Mouse (Mus musculus): ENCODE data around the gene Nkiras2.
"Not testable (repeated sequence)": the region's sequence is repeated elsewhere in the genome, so short reads cannot be mapped to it uniquely, and the experiment has no call there.

Gene Nkiras2

GRCm38 (mm10) chr11:100634530-100634929 lies 15.5 kb downstream of the Nkiras2 start:
- no peak for DNase-seq (ENCODE audit: low read depth)

GRCm38 (mm10) chr11:100640159-100640906 lies 21.3 kb downstream of the Nkiras2 start:
- DNase-seq (ENCODE audit: low read depth), result no peak

- no peak for DNase-seq (ENCODE audit: low read depth)
Measured at GRCm38 (mm10) chr11:100643612-100644575, 24.9 kb downstream of the Nkiras2 start.

GRCm38 (mm10) chr11:100646265-100646664 lies 27.2 kb downstream of the Nkiras2 start:
- peak; percentile 33 for DNase-seq (ENCODE audit: low read depth)

GRCm38 (mm10) chr11:100648405-100648804 lies 29.4 kb downstream of the Nkiras2 start:
- DNase-seq (ENCODE audit: low read depth), result no peak

GRCm38 (mm10) chr11:100651205-100651604 lies 32.2 kb downstream of the Nkiras2 start:
- no peak for DNase-seq (ENCODE audit: low read depth)

GRCm38 (mm10) chr11:100651748-100652147 lies 32.7 kb downstream of the Nkiras2 start:
- no peak for DNase-seq (ENCODE audit: low read depth)

GRCm38 (mm10) chr11:100655589-100655988 lies 36.5 kb downstream of the Nkiras2 start:
- not testable (repeated sequence) for DNase-seq (ENCODE audit: low read depth)

GRCm38 (mm10) chr11:100656458-100656857 lies 37.4 kb downstream of the Nkiras2 start:
- no peak for DNase-seq (ENCODE audit: low read depth)

GRCm38 (mm10) chr11:100659806-100660205 lies 40.8 kb downstream of the Nkiras2 start:
- DNase-seq (ENCODE audit: low read depth), result no peak

- no peak for DNase-seq (ENCODE audit: low read depth)
Measured at GRCm38 (mm10) chr11:100671049-100671448, 52.0 kb downstream of the Nkiras2 start.

- DNase-seq (ENCODE audit: low read depth), result no peak
Measured at GRCm38 (mm10) chr11:100671956-100672355, 52.9 kb downstream of the Nkiras2 start.

- no peak for DNase-seq (ENCODE audit: low read depth)
Measured at GRCm38 (mm10) chr11:100673169-100673568, 54.1 kb downstream of the Nkiras2 start.

All from c-Kit-positive CD71-positive TER-119-negative erythroid progenitor cells, embryonic 14.5 days (primary cell).